Mouse (Mus musculus): ENCODE results near the gene Plb1.

DNA sequence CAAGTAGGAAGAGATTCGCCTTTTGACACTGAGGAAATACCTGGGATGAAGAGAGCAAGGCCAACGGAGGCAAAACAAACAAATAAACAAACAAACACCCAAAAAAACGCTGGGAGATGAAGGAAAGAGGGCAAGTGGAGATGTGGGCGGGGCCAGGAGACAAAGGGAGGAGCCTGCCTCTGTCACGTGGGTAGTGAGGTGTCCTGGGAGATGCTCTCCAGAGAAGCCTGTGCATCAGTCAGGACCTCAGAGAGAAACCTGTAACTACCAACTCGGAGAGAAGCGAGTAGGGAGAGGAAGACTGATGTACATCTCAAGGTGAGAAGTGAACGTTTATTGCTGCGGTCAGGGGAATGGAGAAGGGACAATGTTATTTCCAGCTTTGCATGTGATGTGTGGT lies at the start of gene Plb1:
- no peak for TF ChIP-seq CTCF (IDR thresholded peaks at IDR 0.05; ENCODE audit: control insufficient read depth, insufficient read depth, insufficient read length)
- TF ChIP-seq MYOG (IDR thresholded peaks at IDR 0.05; ENCODE audit: control insufficient read depth, extremely low read depth, insufficient read length), result no peak

All from C2C12 (cell line).